Mouse (Mus musculus) hindbrain, postnatal 0 days (tissue): Measurements from ENCODE around the gene Btn2a2. TPM values are rescaled to one million over a fixed set of nuclear protein-coding genes. Genes with fewer than 3 reads are reported as not detected.
"Not testable (repeated sequence)": the region's sequence is repeated elsewhere in the genome, so short reads cannot be mapped to it uniquely, and the experiment has no call there.

Experiments used
- ATAC-seq: fragments of 200-750 bp; cut with Nextera tagmentation; 2 replicates; pipeline ENCODE4 v1.8.0; 2017; ENCODE audit warnings: mild to moderate bottlenecking, moderate TSS enrichment, moderate library complexity
- DNase-seq: peaks from one replicate; pipeline ENCODE4 v3.0.0-alpha.2; 2015; ENCODE audit warnings: low spot score
- H3K27ac ChIP-seq: fragments of 300-500 bp; sonication (generic); 2 replicates; pipeline ENCODE4 v1.5.1; 2014; ENCODE audit warnings: mild to moderate bottlenecking
- H3K27me3 ChIP-seq: fragments of 300-500 bp; sonication (generic); 2 replicates; pipeline ENCODE4 v1.6.1; 2014; ENCODE audit warnings: low read length, mixed read lengths; ENCODE audit not compliant: insufficient read depth
- H3K36me3 ChIP-seq: fragments of 300-500 bp; sonication (generic); 2 replicates; pipeline ENCODE4 v1.6.1; 2014; ENCODE audit warnings: low read length, mixed read lengths; ENCODE audit not compliant: insufficient read depth
- H3K4me1 ChIP-seq: fragments of 300-500 bp; sonication (generic); 2 replicates; pipeline ENCODE4 v1.6.1; 2014; ENCODE audit warnings: antibody characterized with exemption, low read length, mixed read lengths; ENCODE audit not compliant: insufficient read depth
- H3K4me2 ChIP-seq: fragments of 300-500 bp; sonication (generic); 2 replicates; pipeline ENCODE4 v1.6.1; 2014; ENCODE audit warnings: low read depth, mild to moderate bottlenecking, low read length, moderate library complexity, mixed read lengths
- H3K4me3 ChIP-seq: fragments of 300-500 bp; sonication (generic); 2 replicates; pipeline ENCODE4 v1.5.1; 2014; ENCODE audit warnings: low read length
- H3K9ac ChIP-seq: fragments of 300-500 bp; sonication (generic); replicated peaks from 2 replicates; pipeline ENCODE4 v1.6.1; 2014; ENCODE audit warnings: mild to moderate bottlenecking, low read length, moderate library complexity, mixed read lengths
- H3K9me3 ChIP-seq: fragments of 300-500 bp; sonication (generic); 2 replicates; pipeline ENCODE4 v1.6.1; 2016; ENCODE audit warnings: low read length, mixed read lengths
- CTCF ChIP-seq: IDR thresholded peaks from 2 replicates; pipeline ENCODE4 v1.5.1; 2016; ENCODE audit warnings: antibody characterized with exemption, control low read depth, low read depth
- WGBS: fragments of 180-500 bp; shearing (Covaris S2); extraction: QIAGEN DNeasy Blood & Tissue Kit; methylation state at CpG from one replicate; pipeline ENCODE4 v1.1.7; 2014; 5-methylcytosine and 5-hydroxymethylcytosine counted together
- polyA plus RNA-seq: library from polyadenylated mRNA; unstranded; fragments of >200 nt; fragmentation: Nextera tagmentation; extraction: Ambion mirVana; gene quantifications from 2 replicates; pipeline ENCODE4 v1.2.1, GENCODE M21; 2015
- total RNA-seq: library from RNA; depleted of rRNA; stranded (reverse); fragments of >200 nt; gene quantifications from 2 replicates; pipeline ENCODE4 v1.2.3, GENCODE M21; 2014; rRNA removed

Btn2a2 gene
- total RNA-seq (not detected in 2 replicates), polyA plus RNA-seq (0.11 TPM in 1 of 2 replicates, not detected in the other)

GRCm38 (mm10) chr13:23488400-23489322 lies at the start of gene Btn2a2:
Gene Btn2a2, minus strand, starts transcription at chr13:23488857.
- no peak within 1 kb of the TSS; the same call in 1 of the 2 replicates for H3K27ac ChIP-seq
- no peaks in the 10 kb centered on the region for H3K36me3 ChIP-seq
- peak within 1 kb of the TSS; percentile 65 for H3K4me2 ChIP-seq
- 5% methylated on average over 13 of the region's 14 CpGs for WGBS
- DNase-seq, result peak; percentile 93
- no peaks in the 10 kb centered on the region for H3K4me1 ChIP-seq
- H3K27me3 ChIP-seq, result no peaks in the 10 kb centered on the region
- no peaks in the 10 kb centered on the region for H3K9me3 ChIP-seq
- peak within 1 kb of the TSS; percentile 35 for H3K4me3 ChIP-seq
- ATAC-seq, result peak; percentile 99
- no peak for TF ChIP-seq CTCF
- H3K9ac ChIP-seq, result no peak within 1 kb of the TSS

- Histone ChIP-seq H3K9me3 (no peaks in the 10 kb centered on the region), H3K27ac (no peak overlapping the region), H3K4me3 (no peak overlapping the region), H3K9ac (no peak overlapping the region), H3K36me3 (no peaks in the 10 kb centered on the region), H3K4me1 (peaks cover 7% of the 10 kb centered on the region; the same call in 1 of the 2 replicates), H3K4me2 (no peak overlapping the region), H3K27me3 (no peaks in the 10 kb centered on the region)
- no peak for TF ChIP-seq CTCF
- WGBS, result 73% methylated on average over 5 of the region's 5 CpGs
- no peak for DNase-seq
- ATAC-seq, result no peak
Observed at GRCm38 (mm10) chr13:23538249-23538648, 49.6 kb upstream of the Btn2a2 start.

GRCm38 (mm10) chr13:23537006-23537710 lies 48.5 kb upstream of the Btn2a2 start:
- no peak for DNase-seq
- Histone ChIP-seq H3K4me3 (no peak overlapping the region), H3K27ac (no peak overlapping the region), H3K4me2 (peak overlapping the region; percentile 61; the same call in 1 of the 2 replicates), H3K36me3 (no peaks in the 10 kb centered on the region), H3K4me1 (peaks cover 7% of the 10 kb centered on the region; the same call in 1 of the 2 replicates), H3K9ac (no peak overlapping the region), H3K27me3 (no peaks in the 10 kb centered on the region), H3K9me3 (no peaks in the 10 kb centered on the region)
- ATAC-seq, result no peak
- 74% methylated on average over 3 of the region's 3 CpGs for WGBS
- TF ChIP-seq CTCF, result no peak

- peak overlapping the region; percentile 49 for H3K4me3 ChIP-seq
Observed at GRCm38 (mm10) chr13:23536076-23536822, 47.6 kb upstream of the Btn2a2 start.

GRCm38 (mm10) chr13:23535137-23536075 lies 46.7 kb upstream of the Btn2a2 start, which contains the start of gene Hist1h3g:
Gene Hist1h3g, plus strand, starts transcription at chr13:23535422.
- Histone ChIP-seq H3K4me2 (peak within 1 kb of the TSS; percentile 61), H3K9ac (peak within 1 kb of the TSS; percentile 25; the same call in 1 of the 2 replicates), H3K4me3 (peak within 1 kb of the TSS; percentile 49), H3K27ac (peak within 1 kb of the TSS; percentile 64; the same call in 1 of the 2 replicates)
- not testable (repeated sequence) for H3K4me1 ChIP-seq, H3K27me3 ChIP-seq, H3K9me3 ChIP-seq, H3K36me3 ChIP-seq
- ATAC-seq (peak; percentile 92), DNase-seq (peak; percentile 96)
- under 1% methylated on average over 42 of the region's 62 CpGs for WGBS

More at GRCm38 (mm10) chr13:23536076-23536822, 47.6 kb upstream of the Btn2a2 start:
- 22% methylated on average over 7 of the region's 7 CpGs for WGBS
- Histone ChIP-seq H3K4me1 (peaks cover 7% of the 10 kb centered on the region; the same call in 1 of the 2 replicates), H3K27me3 (no peaks in the 10 kb centered on the region), H3K9ac (no peak overlapping the region), H3K9me3 (no peaks in the 10 kb centered on the region), H3K4me2 (peak overlapping the region; percentile 61), H3K27ac (no peak overlapping the region), H3K36me3 (no peaks in the 10 kb centered on the region)
- no peak for TF ChIP-seq CTCF
- ATAC-seq (no peak), DNase-seq (no peak)
